Mouse (Mus musculus): ENCODE results near the gene Tusc2.

- TF ChIP-seq POLR2A (IDR thresholded peaks at IDR 0.05; ENCODE audit: low read depth, low read length) (peak; percentile 93; the same call in 1 of the 2 replicates), CTCF (IDR thresholded peaks at IDR 0.05; ENCODE audit: extremely low read depth, insufficient read length, insufficient replicate concordance, low read depth, low read length) (no peak)
Observed at GRCm38 (mm10) chr9:107580501-107581317, 17.7 kb downstream of the Tusc2 start, which contains the start of gene Hyal3.

Measured in small intestine, adult 2 months (tissue).